Mouse (Mus musculus): ENCODE data around the gene Pknox2. TPM values are rescaled to one million over a fixed set of nuclear protein-coding genes. Genes with fewer than 3 reads are reported as not detected.
A peak's percentile ranks its signal among the peaks of the same experiment; 100 is the strongest.

Gene Pknox2
- total and polyA plus RNA-seq, 2 experiments from 2014 or later, result 2.0 to 7.3 TPM

GRCm38 (mm10) chr9:37025913-37026312 lies 121.3 kb downstream of the Pknox2 start:
- TF ChIP-seq EP300 (IDR thresholded peaks at IDR 0.05; ENCODE audit: low read depth) (no peak), CTCF (IDR thresholded peaks at IDR 0.05; ENCODE audit: low read depth) (no peak)
- H3K27me3 ChIP-seq (ENCODE audit: control insufficient read depth, insufficient read depth, low read length), result no peaks in the 10 kb centered on the region
- 0 out of 2 replicates have a peak, but pooled peaks cover 7% of the 10 kb centered on the region for H3K4me1 ChIP-seq (ENCODE audit: control insufficient read depth, insufficient read depth)
- DNase-seq (ENCODE audit: low spot score), result no peak
- no peaks in the 10 kb centered on the region for H3K36me3 ChIP-seq (replicated peaks; ENCODE audit: control insufficient read depth, insufficient read depth, low read length)
- ATAC-seq (ENCODE audit: insufficient read depth, low read depth), result no peak
- 67% methylated on average over 3 of the region's 3 CpGs for WGBS
- H3K4me3 ChIP-seq (ENCODE audit: low read depth, low read length), result no peak overlapping the region
- no peak overlapping the region for H3K27ac ChIP-seq (ENCODE audit: low read depth)
- no peak overlapping the region for H3K4me2 ChIP-seq (ENCODE audit: low read depth, low read length)
- no peak overlapping the region for H3K9ac ChIP-seq (replicated peaks; ENCODE audit: low read depth, low read length)
- H3K9me3 ChIP-seq (replicated peaks; ENCODE audit: control insufficient read depth, low read length), result no peaks in the 10 kb centered on the region

GRCm38 (mm10) chr9:37021586-37022230 lies 125.5 kb downstream of the Pknox2 start:
- Histone ChIP-seq H3K4me1 (ENCODE audit: control insufficient read depth, insufficient read depth) (0 out of 2 replicates have a peak, but pooled peaks cover 7% of the 10 kb centered on the region), H3K27me3 (ENCODE audit: control insufficient read depth, insufficient read depth, low read length) (no peaks in the 10 kb centered on the region), H3K27ac (ENCODE audit: low read depth) (no peak overlapping the region), H3K36me3 (replicated peaks; ENCODE audit: control insufficient read depth, insufficient read depth, low read length) (no peaks in the 10 kb centered on the region), H3K4me3 (ENCODE audit: low read depth, low read length) (no peak overlapping the region), H3K9me3 (replicated peaks; ENCODE audit: control insufficient read depth, low read length) (no peaks in the 10 kb centered on the region), H3K4me2 (ENCODE audit: low read depth, low read length) (no peak overlapping the region), H3K9ac (replicated peaks; ENCODE audit: low read depth, low read length) (no peak overlapping the region)
- ATAC-seq (ENCODE audit: insufficient read depth, low read depth) (no peak), DNase-seq (ENCODE audit: low spot score) (no peak)
- TF ChIP-seq CTCF (IDR thresholded peaks at IDR 0.05; ENCODE audit: low read depth) (no peak), EP300 (IDR thresholded peaks at IDR 0.05; ENCODE audit: low read depth) (no peak)
- 25% methylated on average over 3 of the region's 3 CpGs for WGBS

GRCm38 (mm10) chr9:37018154-37018553 lies 129.1 kb downstream of the Pknox2 start:
- H3K36me3 ChIP-seq (replicated peaks; ENCODE audit: control insufficient read depth, insufficient read depth, low read length), result no peaks in the 10 kb centered on the region
- TF ChIP-seq EP300 (IDR thresholded peaks at IDR 0.05; ENCODE audit: low read depth), result no peak
- TF ChIP-seq CTCF (IDR thresholded peaks at IDR 0.05; ENCODE audit: low read depth), result no peak
- H3K4me1 ChIP-seq (ENCODE audit: control insufficient read depth, insufficient read depth), result peaks cover 10% of the 10 kb centered on the region
- no peak overlapping the region for H3K4me2 ChIP-seq (ENCODE audit: low read depth, low read length)
- WGBS, result 77% methylated on average over 1 of the region's 1 CpGs
- no peak for DNase-seq (ENCODE audit: low spot score)
- no peaks in the 10 kb centered on the region for H3K9me3 ChIP-seq (replicated peaks; ENCODE audit: control insufficient read depth, low read length)
- H3K4me3 ChIP-seq (ENCODE audit: low read depth, low read length), result no peak overlapping the region
- ATAC-seq (ENCODE audit: insufficient read depth, low read depth), result peak; percentile 25; the same call in 1 of the 2 replicates
- no peak overlapping the region for H3K9ac ChIP-seq (replicated peaks; ENCODE audit: low read depth, low read length)
- H3K27me3 ChIP-seq (ENCODE audit: control insufficient read depth, insufficient read depth, low read length), result no peaks in the 10 kb centered on the region
- no peak overlapping the region for H3K27ac ChIP-seq (ENCODE audit: low read depth)

- Histone ChIP-seq H3K4me1 (ENCODE audit: control insufficient read depth, insufficient read depth) (peaks cover 9% of the 10 kb centered on the region), H3K9me3 (replicated peaks; ENCODE audit: control insufficient read depth, low read length) (no peaks in the 10 kb centered on the region), H3K4me2 (ENCODE audit: low read depth, low read length) (no peak overlapping the region), H3K27me3 (ENCODE audit: control insufficient read depth, insufficient read depth, low read length) (no peaks in the 10 kb centered on the region), H3K9ac (replicated peaks; ENCODE audit: low read depth, low read length) (no peak overlapping the region), H3K36me3 (replicated peaks; ENCODE audit: control insufficient read depth, insufficient read depth, low read length) (no peaks in the 10 kb centered on the region), H3K27ac (ENCODE audit: low read depth) (no peak overlapping the region), H3K4me3 (ENCODE audit: low read depth, low read length) (no peak overlapping the region)
- TF ChIP-seq EP300 (IDR thresholded peaks at IDR 0.05; ENCODE audit: low read depth) (no peak), CTCF (IDR thresholded peaks at IDR 0.05; ENCODE audit: low read depth) (no peak)
- WGBS, result 56% methylated on average over 7 of the region's 7 CpGs
- DNase-seq (ENCODE audit: low spot score) (no peak), ATAC-seq (ENCODE audit: insufficient read depth, low read depth) (no peak)
Measured at GRCm38 (mm10) chr9:37017169-37017568, 130.0 kb downstream of the Pknox2 start.

- no peaks in the 10 kb centered on the region for H3K36me3 ChIP-seq (replicated peaks; ENCODE audit: control insufficient read depth, insufficient read depth, low read length)
- no peaks in the 10 kb centered on the region for H3K27me3 ChIP-seq (ENCODE audit: control insufficient read depth, insufficient read depth, low read length)
- H3K9ac ChIP-seq (replicated peaks; ENCODE audit: low read depth, low read length), result no peak overlapping the region
- H3K27ac ChIP-seq (ENCODE audit: low read depth), result no peak overlapping the region
- TF ChIP-seq EP300 (IDR thresholded peaks at IDR 0.05; ENCODE audit: low read depth), result no peak
- ATAC-seq (ENCODE audit: insufficient read depth, low read depth), result no peak
- no peaks in the 10 kb centered on the region for H3K9me3 ChIP-seq (replicated peaks; ENCODE audit: control insufficient read depth, low read length)
- no peak for DNase-seq (ENCODE audit: low spot score)
- H3K4me2 ChIP-seq (ENCODE audit: low read depth, low read length), result no peak overlapping the region
- peaks cover 6% of the 10 kb centered on the region for H3K4me1 ChIP-seq (ENCODE audit: control insufficient read depth, insufficient read depth)
- H3K4me3 ChIP-seq (ENCODE audit: low read depth, low read length), result no peak overlapping the region
Measured at GRCm38 (mm10) chr9:37016165-37016564, 131.0 kb downstream of the Pknox2 start.

- 15% methylated on average over 8 of the region's 8 CpGs for WGBS
- Histone ChIP-seq H3K4me2 (ENCODE audit: low read depth, low read length) (no peak overlapping the region), H3K4me3 (ENCODE audit: low read depth, low read length) (no peak overlapping the region), H3K36me3 (replicated peaks; ENCODE audit: control insufficient read depth, insufficient read depth, low read length) (no peaks in the 10 kb centered on the region), H3K27me3 (ENCODE audit: control insufficient read depth, insufficient read depth, low read length) (no peaks in the 10 kb centered on the region), H3K27ac (ENCODE audit: low read depth) (no peak overlapping the region), H3K9ac (replicated peaks; ENCODE audit: low read depth, low read length) (no peak overlapping the region), H3K4me1 (ENCODE audit: control insufficient read depth, insufficient read depth) (peaks cover 6% of the 10 kb centered on the region), H3K9me3 (replicated peaks; ENCODE audit: control insufficient read depth, low read length) (no peaks in the 10 kb centered on the region)
- TF ChIP-seq CTCF (IDR thresholded peaks at IDR 0.05; ENCODE audit: low read depth), result no peak
- TF ChIP-seq EP300 (IDR thresholded peaks at IDR 0.05; ENCODE audit: low read depth), result peak; percentile 29; the same call in 1 of the 2 replicates
- ATAC-seq (ENCODE audit: insufficient read depth, low read depth) (peak; percentile 67), DNase-seq (ENCODE audit: low spot score) (peak; percentile 57)
Measured at GRCm38 (mm10) chr9:37013565-37013964, 133.6 kb downstream of the Pknox2 start.
